Mouse (Mus musculus) layer of hippocampus, adult 11-12 months (tissue): ENCODE measurements at regions not wholly inside any gene's neighbourhood (a gene's known extent, or its start where the extent isn't known, plus 50 kb on each side); places are given as distances from the start of the nearest gene placed in this dataset.

Source experiments
- DNase-seq: peaks from one replicate; pipeline ENCODE4 v3.0.0; 2022; ENCODE audit warnings: low spot score

GRCm38 (mm10) chr13:51345321-51345720 lies 63.1 kb upstream of the S1pr3 start:
- DNase-seq: no peak

GRCm38 (mm10) chr13:51345839-51346550 lies 62.4 kb upstream of the S1pr3 start:
- no peak for DNase-seq

DNA sequence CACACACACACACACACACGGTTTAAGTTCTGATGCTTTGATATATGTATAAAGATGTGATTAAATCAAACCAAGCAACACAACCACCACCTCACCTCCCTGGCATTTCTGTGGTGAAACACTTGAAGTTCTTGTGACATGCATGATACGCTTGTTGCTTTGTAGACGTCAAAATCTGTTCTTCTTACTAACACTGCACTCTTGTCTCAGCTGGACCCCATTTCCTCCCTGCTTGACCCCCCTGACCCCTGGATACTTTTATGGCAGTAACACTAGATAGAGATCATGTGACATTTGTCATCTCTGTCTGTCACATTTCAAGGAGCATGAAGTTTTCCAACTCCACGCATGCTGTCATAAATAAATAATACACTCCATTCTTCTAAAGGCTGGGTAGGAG lies 59.7 kb upstream of the S1pr3 start:
- DNase-seq: no peak

- DNase-seq: no peak
These were observed 58.5 kb upstream of the S1pr3 start for GRCm38 (mm10) chr13:51349818-51350551.

- DNase-seq: no peak
These were observed 55.6 kb upstream of the S1pr3 start for GRCm38 (mm10) chr13:51352874-51353273.

DNA sequence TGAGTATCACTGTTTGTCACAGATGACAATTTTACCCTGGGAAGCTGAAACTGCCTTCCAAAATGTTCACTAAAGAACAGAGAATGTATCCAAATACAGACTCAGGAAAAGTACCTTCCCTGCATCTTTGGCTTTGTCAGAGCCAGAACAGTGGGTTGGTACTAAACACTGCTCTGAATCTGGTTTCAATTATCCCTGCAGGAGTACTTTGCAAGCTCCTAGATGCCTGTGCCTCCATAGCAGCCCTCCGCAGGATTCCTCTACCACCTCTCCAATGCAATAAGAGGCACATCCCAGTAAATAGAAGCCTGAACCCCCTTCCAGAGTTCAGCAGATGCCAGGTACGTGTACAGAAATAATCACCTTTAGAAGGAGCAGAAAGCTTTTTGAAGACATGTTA lies 52.9 kb upstream of the S1pr3 start:
- DNase-seq: no peak
